Mouse (Mus musculus) liver, embryonic 14.5 days (tissue): ENCODE data around the gene Cd36.

Experiments
- CTCF ChIP-seq: IDR thresholded peaks from 2 replicates; pipeline ENCODE4 v1.5.1; 2016; ENCODE audit warnings: antibody characterized with exemption, low read depth, control low read depth
- EP300 ChIP-seq: IDR thresholded peaks from 2 replicates; pipeline ENCODE4 v1.6.1; 2016; ENCODE audit warnings: antibody characterized with exemption, low read depth

DNA sequence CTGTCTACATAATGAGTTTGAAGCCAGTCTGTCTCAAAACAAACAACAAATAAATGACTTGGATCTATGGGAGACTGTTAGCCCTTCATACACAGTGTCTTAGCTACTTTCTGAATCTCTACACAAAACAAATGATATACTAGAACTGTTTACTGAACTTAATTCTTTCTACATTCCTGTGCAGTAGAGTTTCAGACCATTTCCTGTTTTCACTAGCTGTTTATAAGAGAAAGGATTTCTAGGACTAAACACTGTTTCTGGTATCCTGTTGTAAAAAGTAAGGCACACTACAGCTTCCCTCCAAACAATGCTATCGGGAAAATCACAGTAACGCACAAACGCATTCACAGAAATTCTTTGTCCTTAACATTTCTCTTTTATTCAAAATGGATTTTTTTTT, 2.2 kb downstream of the Cd36 start:
- TF ChIP-seq CTCF = no peak
- TF ChIP-seq EP300 = no peak
